ENCODE assay signal across 8 mouse cellular contexts in genomic region chr4:149307596-149308490, GRCm38 (mm10). TPM values are rescaled to one million over a fixed set of nuclear protein-coding genes. Genes with fewer than 3 reads are reported as not detected.
DNase-seq lines count a peak whose midpoint lies in the region; ATAC-seq and TF ChIP-seq lines count a peak whose summit lies in the region.

Kif1b (minus strand) TSS chr4:149307693.

- TF ChIP-seq POLR2A in liver, adult 2 months (IDR thresholded peaks at IDR 0.05; ENCODE audit: extremely low read depth, insufficient read depth, low read length): peak; percentile 94
- TF ChIP-seq POLR2A in myocyte (IDR thresholded peaks at IDR 0.05; ENCODE audit: insufficient read length, low read depth): peak; percentile 86

- H3ac ChIP-seq in myocyte (ENCODE audit: control insufficient read depth, insufficient read length): peak within 1 kb of the TSS; percentile 66

- no peaks in the 10 kb centered on the region for H3K27me3 ChIP-seq in heart, embryonic 11.5 days (ENCODE audit: control insufficient read depth, insufficient read depth, low read length)
- H3K27me3 ChIP-seq in kidney, embryonic 16.5 days (ENCODE audit: insufficient read depth, low read length): no peaks in the 10 kb centered on the region
- no peaks in the 10 kb centered on the region for H3K27me3 ChIP-seq in liver, adult 2 months (ENCODE audit: control insufficient read depth, insufficient read depth, low read length)
- no peaks in the 10 kb centered on the region for H3K27me3 ChIP-seq in myocyte (ENCODE audit: control insufficient read depth, insufficient read depth, insufficient read length)
- no peaks in the 10 kb centered on the region for H3K27me3 ChIP-seq in splenic B cell, adult 2 months (ENCODE audit: control insufficient read depth, insufficient read depth, low read length, poor library complexity, severe bottlenecking)

- H3K4me1 ChIP-seq in heart, embryonic 11.5 days (ENCODE audit: control insufficient read depth, insufficient read depth, low read length): peaks cover 17% of the 10 kb centered on the region
- H3K4me1 ChIP-seq in kidney, embryonic 16.5 days (ENCODE audit: insufficient read depth, low read length): peaks cover 15% of the 10 kb centered on the region
- peaks cover 20% of the 10 kb centered on the region for H3K4me1 ChIP-seq in liver, adult 2 months (ENCODE audit: control insufficient read depth, insufficient read depth, low read length)

- peak within 1 kb of the TSS; percentile 90 for H3K27ac ChIP-seq in heart, embryonic 11.5 days (ENCODE audit: low read depth, low read length)
- H3K27ac ChIP-seq in kidney, embryonic 16.5 days (ENCODE audit: low read length): peak within 1 kb of the TSS; percentile 92
- peak within 1 kb of the TSS; percentile 89 for H3K27ac ChIP-seq in liver, adult 2 months (replicated peaks; ENCODE audit: insufficient read depth, low read depth, low read length)

- peak within 1 kb of the TSS; percentile 82 for H3K4me3 ChIP-seq in heart, embryonic 11.5 days (ENCODE audit: low read depth, low read length)
- peak within 1 kb of the TSS; percentile 94 for H3K4me3 ChIP-seq in kidney, embryonic 16.5 days (ENCODE audit: low read length)
- H3K4me3 ChIP-seq in liver, adult 2 months (ENCODE audit: insufficient read depth, low read depth, low read length): peak within 1 kb of the TSS; percentile 98
- H3K4me3 ChIP-seq in myocyte: peak within 1 kb of the TSS; percentile 77

- under 1% methylated on average over 79 of the region's 79 CpGs for WGBS in heart, embryonic 11.5 days (ENCODE audit: insufficient replicate concordance)
- WGBS in kidney, embryonic 16.5 days: under 1% methylated on average over 79 of the region's 79 CpGs
- WGBS in liver, adult 2 months: 1% methylated on average over 79 of the region's 79 CpGs

- no peaks in the 10 kb centered on the region for H3K36me3 ChIP-seq in heart, embryonic 11.5 days (ENCODE audit: control insufficient read depth, insufficient read depth, low read length)
- no peaks in the 10 kb centered on the region for H3K36me3 ChIP-seq in kidney, embryonic 16.5 days (ENCODE audit: insufficient read depth, low read length)
- H3K36me3 ChIP-seq in liver, adult 2 months (ENCODE audit: control insufficient read depth, insufficient read depth, low read length): no peaks in the 10 kb centered on the region
- no peaks in the 10 kb centered on the region for H3K36me3 ChIP-seq in myocyte (ENCODE audit: control insufficient read depth, insufficient read depth)
- H3K36me3 ChIP-seq in splenic B cell, adult 2 months (ENCODE audit: control insufficient read depth, insufficient read depth, low read length, poor library complexity, severe bottlenecking): no peaks in the 10 kb centered on the region

- TF ChIP-seq CTCF in liver, adult 2 months (IDR thresholded peaks at IDR 0.05; ENCODE audit: low read depth, low read length): peak; percentile 85

- peak; percentile 99 for ATAC-seq in erythroblast, adult 5-6 weeks (replicated peaks; ENCODE audit: low FRiP score, poor library complexity, severe bottlenecking)
- ATAC-seq in heart, embryonic 11.5 days (replicated peaks; ENCODE audit: insufficient number of reproducible peaks, low FRiP score, low TSS enrichment): peak; percentile 98
- peak; percentile 99 for ATAC-seq in kidney, embryonic 16.5 days (ENCODE audit: low FRiP score, low TSS enrichment)

- H3K79me2 ChIP-seq in liver, adult 2 months (ENCODE audit: control insufficient read depth, insufficient read depth, low read length): peaks cover 8% of the 10 kb centered on the region; the same call in 1 of the 2 replicates
- H3K79me2 ChIP-seq in myocyte (ENCODE audit: control insufficient read depth, insufficient read depth): peaks cover 42% of the 10 kb centered on the region

- peak within 1 kb of the TSS; percentile 89 for H3K4me2 ChIP-seq in heart, embryonic 11.5 days
- H3K4me2 ChIP-seq in kidney, embryonic 16.5 days (replicated peaks; ENCODE audit: low read depth, low read length): peak within 1 kb of the TSS; percentile 78
- peak within 1 kb of the TSS; percentile 91 for H3K4me2 ChIP-seq in myocyte (ENCODE audit: low read depth)

- H3K9ac ChIP-seq in heart, embryonic 11.5 days (ENCODE audit: low read depth, low read length): peak within 1 kb of the TSS; percentile 97
- peak within 1 kb of the TSS; percentile 95 for H3K9ac ChIP-seq in kidney, embryonic 16.5 days (replicated peaks; ENCODE audit: low read length)
- H3K9ac ChIP-seq in liver, adult 2 months (ENCODE audit: low read depth, low read length): peak within 1 kb of the TSS; percentile 90

- DNase-seq in B cell, adult 2 months: peak; percentile 99
- peak; percentile 99 for DNase-seq in brain, adult 2 months (ENCODE audit: low read depth, low spot score)
- peak; percentile 85 for DNase-seq in liver, adult 2 months (ENCODE audit: extremely low read depth, low read depth, low spot score)
- DNase-seq in splenic B cell, adult 2 months (ENCODE audit: low read depth, low spot score): peak; percentile 98

- H3K9me3 ChIP-seq in heart, embryonic 11.5 days (replicated peaks; ENCODE audit: control insufficient read depth, low read length): no peaks in the 10 kb centered on the region
- H3K9me3 ChIP-seq in kidney, embryonic 16.5 days (ENCODE audit: low read length): no peaks in the 10 kb centered on the region

TF ChIP-seq in myocyte, 11 proteins besides CTCF, POLR2A, EP300 and RAD21:
- TF ChIP-seq POLR2AphosphoS2 (IDR thresholded peaks at IDR 0.05; ENCODE audit: insufficient read length, low read depth) (peak; percentile 79), TCF12 (IDR thresholded peaks at IDR 0.05; ENCODE audit: insufficient read depth, poor library complexity, severe bottlenecking) (no peak), MYOG (IDR thresholded peaks at IDR 0.05; ENCODE audit: control insufficient read depth in 1 of 3, insufficient read depth in 1 of 3, insufficient read length in 2 of 3, low read depth in 2 of 3) (peak in 1 of 3 experiments; percentile 5), MYOD1 (IDR thresholded peaks at IDR 0.05; ENCODE audit: control insufficient read depth in 1 of 3, insufficient read length in 2 of 3, low read depth in 2 of 3) (peak in 1 of 3 experiments; percentile 6), SRF (IDR thresholded peaks at IDR 0.05; ENCODE audit: control insufficient read depth, insufficient read length, low read depth) (no peak)

RNA-seq across cellular contexts. Expression of gene Kif1b, which starts in this region (rescaled TPM):
- 8.8 and 10.0 TPM in 2 replicates for total RNA-seq in erythroblast, adult 5-6 weeks (2015; ENCODE audit: low replicate concordance)
- total RNA-seq in erythroblast, adult 5-6 weeks (2017; ENCODE audit: low replicate concordance): 7.2 and 14.1 TPM in 2 replicates
- polyA plus RNA-seq in heart, embryonic 11.5 days (2014; fragmentation: Nextera tagmentation; extraction: Ambion mirVana): 47.8 and 49.6 TPM in 2 replicates
- 25.7 and 29.9 TPM in 2 replicates for polyA plus RNA-seq in kidney, embryonic 16.5 days (2015; fragmentation: Nextera tagmentation; extraction: Ambion mirVana)
- total RNA-seq in liver, adult 2 months (2014; rRNA removed): 74.4 and 94.2 TPM in 2 replicates
- polyA plus RNA-seq in liver, adult 2 months (2012; rRNA removed): 38.4 and 41.2 TPM in 2 replicates
- 26.7 TPM for polyA plus RNA-seq in myocyte (2012; fragmentation: generic; extraction: Trizol)

Comparison
In these comparisons a context has a peak if more than half of its experiments do, and no peak if none do; other contexts are left out.
1. Peak in every context shown above with its lines: DNase-seq, ATAC-seq, H3K4me3 ChIP-seq and H3K27ac ChIP-seq.